Mouse (Mus musculus): ENCODE measurements around the gene Mast3.

Mast3 gene

DNA sequence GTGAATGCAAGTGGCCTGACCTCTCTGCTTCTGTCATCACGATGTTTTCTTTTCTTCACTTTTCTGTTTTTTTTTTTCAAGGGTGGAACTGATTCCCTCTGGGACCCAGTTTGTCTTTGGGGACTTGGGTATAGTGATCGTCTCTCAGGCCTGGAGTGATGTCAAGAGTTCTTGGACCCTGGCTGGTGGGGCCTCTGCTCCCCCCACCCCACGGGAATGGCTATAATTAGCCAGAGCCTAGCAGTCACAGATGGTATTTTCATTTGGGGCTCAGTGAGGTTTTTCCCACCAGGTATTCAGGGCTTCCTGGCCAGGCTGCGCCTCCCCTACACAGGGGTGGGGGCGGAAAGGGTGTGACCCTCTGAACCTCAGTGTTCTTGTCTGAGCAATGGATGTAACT is 63.2 kb downstream of the Mast3 start:
- DNase-seq: no peak

- DNase-seq: no peak
Measured at GRCm38 (mm10) chr8:70738211-70738610, 66.6 kb downstream of the Mast3 start.

- no peak for DNase-seq
Measured at GRCm38 (mm10) chr8:70737705-70738104, 67.1 kb downstream of the Mast3 start.

- DNase-seq: no peak
Measured at GRCm38 (mm10) chr8:70730956-70731355, 73.9 kb downstream of the Mast3 start.

DNA sequence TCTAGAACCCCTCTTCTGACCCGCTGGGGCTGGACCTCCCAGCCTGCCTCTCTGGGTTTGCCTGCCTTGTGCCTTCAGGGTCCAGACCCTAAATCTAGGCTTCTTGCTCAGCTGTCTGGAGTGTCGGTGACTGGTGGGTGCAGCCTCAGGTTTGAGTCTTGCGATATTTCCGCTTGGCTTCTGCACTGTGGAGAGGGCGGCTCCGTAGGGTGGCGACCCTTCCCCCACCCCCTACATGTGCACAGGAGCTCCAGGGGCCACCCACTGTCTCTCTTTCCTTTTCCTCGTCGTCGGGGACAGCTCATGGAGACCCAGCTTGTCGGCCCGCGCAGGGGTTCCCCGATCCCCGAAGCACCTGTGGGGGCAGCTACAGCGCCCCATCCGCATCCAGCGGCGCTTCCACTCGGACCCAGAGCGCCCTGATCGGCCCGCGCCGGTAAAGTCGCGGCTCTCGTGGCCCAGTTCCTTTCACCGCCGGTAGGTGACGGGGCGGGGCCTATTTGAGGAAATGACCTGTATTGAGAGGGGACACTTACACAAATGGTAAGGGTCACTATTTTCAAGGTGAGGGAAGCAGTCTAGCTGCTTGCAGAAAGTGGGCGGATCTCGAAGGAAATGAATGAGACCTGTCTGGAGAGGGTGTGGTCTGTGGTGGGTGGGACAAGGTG is 74.9 kb downstream of the Mast3 start:
- no peak for DNase-seq

All from kidney, postnatal 14 days (tissue).